Mouse (Mus musculus): ENCODE measurements at regions not wholly inside any gene's neighbourhood (a gene's known extent, or its start where the extent isn't known, plus 50 kb on each side); places are given as distances from the start of the nearest gene placed in this dataset.
A peak's percentile ranks its signal among the peaks of the same experiment; 100 is the strongest.

DNA sequence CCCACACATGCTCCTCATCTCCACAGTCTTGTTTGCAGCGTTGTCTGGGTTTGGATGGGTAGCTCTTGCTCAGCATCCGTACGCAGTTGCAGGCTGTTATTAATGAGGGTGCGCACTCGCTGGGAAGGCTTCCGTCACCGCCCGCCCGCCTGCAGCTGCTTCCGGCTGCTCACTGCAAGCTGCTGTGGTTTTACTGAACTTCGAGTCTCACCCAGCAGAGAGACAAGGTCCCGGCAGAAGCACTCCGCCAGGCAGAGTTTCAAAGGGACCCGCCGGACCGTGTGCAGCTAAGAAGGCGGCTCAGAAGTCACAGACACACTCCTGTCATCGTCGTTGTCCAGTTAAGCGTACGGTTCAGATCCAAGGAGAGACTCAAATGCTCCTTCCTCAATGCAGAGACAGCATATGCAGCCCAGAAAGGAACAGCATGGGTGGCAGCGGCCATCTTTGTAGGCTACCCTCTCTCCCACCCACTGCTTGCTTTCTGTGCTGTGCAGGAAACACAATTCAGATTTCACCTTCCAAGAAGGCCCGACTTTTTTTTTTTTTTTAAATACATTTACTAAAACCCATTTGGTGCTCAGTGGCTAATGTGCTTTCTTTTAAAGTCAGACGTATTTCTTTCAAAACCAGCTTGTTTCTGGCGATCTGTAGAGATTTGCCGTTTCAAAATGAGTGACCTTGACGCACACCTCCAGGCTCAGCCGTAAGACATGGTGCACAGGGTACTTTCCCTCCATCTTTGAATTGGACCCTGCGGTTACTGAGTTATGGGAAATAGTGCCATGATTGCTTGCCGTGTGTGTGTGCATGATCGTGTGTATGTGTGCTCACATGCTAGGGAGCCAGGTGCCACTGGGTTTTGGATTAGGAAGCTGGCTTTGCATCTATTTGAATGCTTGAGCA is 169.2 kb upstream of the Map3k1 start:
- DNase-seq (ENCODE audit: low spot score): no peak

DNA sequence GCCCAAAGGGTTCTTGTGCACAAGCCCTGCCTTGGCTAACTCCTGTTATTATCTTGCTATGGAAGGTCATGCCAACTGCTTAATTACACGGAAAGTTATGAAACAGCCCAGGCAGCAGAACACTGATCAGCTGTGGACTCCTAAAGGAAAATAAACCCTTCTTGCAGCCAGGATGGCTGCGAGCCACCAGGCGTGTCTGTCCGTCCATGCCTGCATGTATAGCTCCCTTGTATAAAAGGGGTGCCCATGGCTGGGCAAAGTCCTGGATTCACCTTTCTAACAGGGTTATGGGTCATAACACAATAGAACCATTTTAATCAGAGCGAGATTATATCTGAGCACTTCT is 169.9 kb upstream of the Map3k1 start:
- DNase-seq (ENCODE audit: low spot score): no peak

DNA sequence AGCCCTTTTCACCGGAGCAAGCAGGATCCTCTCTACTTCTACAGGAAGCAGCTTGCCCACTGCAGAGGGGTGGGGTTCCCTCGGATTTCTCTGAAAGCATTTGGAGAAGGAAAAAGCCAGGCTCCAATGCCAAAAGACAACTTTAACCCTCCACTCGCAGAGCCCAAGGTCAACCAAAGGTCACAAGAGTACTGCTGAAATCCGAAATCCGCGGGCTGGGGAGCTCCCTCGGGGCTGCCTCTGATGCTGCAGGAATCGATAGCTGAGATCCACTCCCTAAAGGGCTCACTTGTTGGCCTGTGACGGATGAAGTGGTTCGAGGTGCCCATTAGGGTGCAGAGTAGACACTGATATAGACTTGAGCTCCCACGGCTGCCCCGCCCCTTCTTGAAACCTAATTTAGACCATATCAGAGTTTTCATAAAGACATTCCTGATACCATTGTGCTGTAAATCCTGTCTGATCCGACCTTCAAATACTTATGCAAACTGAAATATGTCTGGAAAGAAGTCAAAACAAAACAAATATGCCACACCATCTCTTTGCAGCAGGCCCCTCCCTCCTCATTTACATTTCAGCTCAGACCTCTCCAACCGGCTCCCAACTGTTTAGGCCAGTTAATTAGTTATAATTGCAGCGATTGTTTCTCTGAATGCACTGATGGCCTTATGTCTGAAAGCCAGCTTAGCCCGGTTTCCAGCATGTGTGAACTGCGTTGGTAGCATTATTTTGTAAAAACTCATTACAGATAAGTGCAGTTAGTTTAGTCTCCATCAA is 170.8 kb upstream of the Map3k1 start:
- DNase-seq (ENCODE audit: low spot score): peak; percentile 50

DNA sequence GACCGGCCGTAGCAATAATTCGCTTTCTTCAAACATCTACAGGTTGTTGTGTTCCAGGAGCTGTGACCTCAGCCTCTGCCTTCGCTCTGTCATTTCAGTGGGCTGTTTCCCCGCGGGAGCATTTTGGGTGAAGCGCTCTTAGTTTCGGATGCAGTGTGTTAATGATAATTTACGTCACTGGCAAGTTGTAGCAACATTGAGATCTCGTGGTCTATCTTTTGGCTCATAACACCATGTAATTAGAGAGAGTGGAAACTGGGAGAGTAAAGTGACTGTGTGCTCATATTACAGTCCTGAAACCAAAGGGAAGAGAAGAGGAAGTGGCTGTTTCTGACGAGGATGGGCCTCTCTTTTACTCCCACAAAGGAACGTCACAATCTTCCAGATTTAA is 171.4 kb upstream of the Map3k1 start:
- no peak for DNase-seq (ENCODE audit: low spot score)

DNA sequence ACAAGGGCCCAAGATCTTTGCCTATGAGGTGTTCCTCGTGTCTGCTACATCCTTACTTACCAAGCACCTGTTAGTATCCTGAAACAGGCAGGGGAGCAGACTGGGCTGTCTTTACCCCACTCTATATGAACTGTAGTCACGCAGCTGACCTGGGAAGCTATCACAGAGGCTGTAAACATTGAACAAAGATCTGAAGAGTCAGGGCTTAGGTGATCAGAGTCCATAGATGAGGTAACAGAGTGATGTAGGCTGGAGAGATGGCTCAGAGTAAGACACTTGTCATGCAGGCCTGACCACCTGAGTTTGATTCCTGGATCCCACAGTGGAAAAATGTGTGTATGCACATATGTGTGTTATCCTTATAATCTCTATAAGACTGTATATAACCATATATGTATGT is 172.3 kb upstream of the Map3k1 start:
- no peak for DNase-seq (ENCODE audit: low spot score)

DNA sequence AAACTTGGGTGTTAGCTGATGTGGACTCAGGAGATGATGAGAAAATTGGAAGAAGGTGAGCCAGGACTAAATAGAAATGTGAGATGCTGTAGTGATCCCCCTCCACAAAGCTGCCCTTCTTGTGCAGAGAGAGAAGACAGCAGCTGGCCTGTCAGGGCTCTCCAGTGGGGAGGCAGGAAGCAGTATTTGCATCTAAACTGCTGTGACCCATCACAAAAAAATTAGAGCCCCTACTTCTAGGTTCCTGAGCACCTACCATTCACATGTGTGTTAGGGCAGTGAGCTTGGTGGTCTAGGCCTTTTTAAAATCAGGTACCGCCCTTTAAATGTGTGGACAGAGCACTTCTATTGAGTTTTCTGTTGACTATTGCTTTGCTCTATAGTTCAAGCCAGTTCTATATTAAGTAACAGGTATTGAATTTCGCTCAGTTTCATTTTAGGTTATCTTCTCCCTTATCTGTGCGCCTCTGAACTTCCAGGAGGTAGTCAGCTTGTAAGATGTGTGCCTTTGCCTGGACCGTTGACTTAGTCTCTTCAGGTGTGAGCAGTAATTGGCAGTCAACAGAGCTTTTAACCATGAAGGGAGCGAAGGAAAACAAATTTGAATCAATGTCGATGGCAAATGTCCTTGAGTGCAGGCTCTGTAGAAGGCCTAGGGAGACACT is 174.1 kb upstream of the Map3k1 start:
- DNase-seq (ENCODE audit: low spot score): no peak

DNA sequence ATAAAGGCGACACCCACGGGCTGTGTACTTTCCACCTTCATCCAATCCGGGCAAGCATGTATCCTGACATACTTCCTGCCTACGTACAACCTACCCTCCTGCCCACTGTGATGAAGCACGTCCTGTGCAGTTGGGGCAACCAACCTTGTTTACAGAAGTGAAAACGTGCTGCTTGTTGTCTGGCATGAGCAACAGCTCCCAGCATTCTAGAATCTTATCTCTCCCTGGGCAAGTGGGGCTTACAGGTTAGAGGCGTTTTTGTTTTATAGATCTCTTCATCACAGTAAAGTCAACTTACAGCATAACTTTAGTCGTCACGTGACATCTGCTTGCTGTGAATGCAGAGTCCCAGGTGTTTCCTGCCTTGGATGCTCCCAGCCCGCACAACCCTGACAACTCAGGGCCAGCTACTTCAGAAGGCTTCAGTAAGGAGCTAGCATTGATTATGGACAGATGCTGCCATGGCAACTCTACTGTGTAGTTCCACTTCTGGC is 175.3 kb upstream of the Map3k1 start:
- no peak for DNase-seq (ENCODE audit: low spot score)

DNA sequence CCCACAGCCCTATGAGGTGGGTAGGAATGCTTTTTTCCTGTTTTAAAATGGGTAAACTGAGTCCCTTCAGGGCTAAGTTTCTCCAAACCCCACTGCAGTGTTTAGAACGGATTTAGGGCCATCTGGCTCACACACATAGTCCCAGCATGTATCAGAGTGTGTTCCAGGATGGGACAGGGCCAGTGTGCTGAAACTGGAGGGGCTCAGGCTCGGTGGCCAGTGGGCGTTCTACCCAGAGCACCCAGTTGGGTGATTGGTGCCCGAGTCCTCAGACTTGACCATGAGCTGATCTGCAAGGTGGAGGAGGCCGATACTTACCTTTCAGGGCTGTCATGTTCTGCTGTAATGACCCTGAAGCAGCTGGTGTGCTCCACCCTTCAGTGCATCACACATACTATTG is 176.6 kb upstream of the Map3k1 start:
- DNase-seq (ENCODE audit: low spot score): no peak

DNA sequence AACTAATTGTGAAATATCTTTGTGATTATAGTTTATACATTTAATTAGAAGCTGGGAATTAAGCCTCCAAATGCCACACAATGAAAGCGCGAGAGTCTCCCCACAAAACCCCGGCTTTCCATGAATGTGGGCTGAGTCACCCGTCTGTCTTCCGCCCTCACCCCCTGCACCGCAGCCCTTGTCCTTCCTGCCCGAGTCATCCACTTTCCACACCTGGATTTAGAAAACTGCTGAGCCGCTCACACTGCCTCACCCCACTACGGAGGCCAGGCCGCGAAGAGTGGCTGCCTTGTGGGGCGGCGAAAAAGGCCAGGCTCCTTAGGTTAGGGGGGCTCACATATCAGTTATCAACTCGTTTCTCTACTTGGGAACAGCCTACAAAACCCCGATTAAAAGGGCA is 177.9 kb upstream of the Map3k1 start:
- no peak for DNase-seq (ENCODE audit: low spot score)

DNA sequence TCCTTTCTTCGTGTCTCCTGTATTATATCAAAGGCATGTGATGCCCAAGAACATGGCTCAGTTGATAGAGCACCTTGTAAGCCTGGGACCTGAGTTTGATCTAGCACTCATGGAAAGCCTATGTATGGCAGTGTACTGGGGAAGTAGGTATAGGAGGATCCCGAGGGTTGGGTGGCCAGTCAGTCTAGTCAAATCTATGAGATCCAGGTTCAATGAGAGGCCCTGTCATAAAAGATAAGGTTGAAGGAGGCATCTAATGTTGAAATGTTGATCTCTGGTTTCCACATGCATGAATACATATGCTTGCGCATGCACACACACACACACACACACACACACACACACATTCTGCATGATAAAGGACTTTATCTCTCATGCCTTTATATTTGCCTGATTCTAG is 178.6 kb upstream of the Map3k1 start:
- no peak for DNase-seq (ENCODE audit: low spot score)

DNA sequence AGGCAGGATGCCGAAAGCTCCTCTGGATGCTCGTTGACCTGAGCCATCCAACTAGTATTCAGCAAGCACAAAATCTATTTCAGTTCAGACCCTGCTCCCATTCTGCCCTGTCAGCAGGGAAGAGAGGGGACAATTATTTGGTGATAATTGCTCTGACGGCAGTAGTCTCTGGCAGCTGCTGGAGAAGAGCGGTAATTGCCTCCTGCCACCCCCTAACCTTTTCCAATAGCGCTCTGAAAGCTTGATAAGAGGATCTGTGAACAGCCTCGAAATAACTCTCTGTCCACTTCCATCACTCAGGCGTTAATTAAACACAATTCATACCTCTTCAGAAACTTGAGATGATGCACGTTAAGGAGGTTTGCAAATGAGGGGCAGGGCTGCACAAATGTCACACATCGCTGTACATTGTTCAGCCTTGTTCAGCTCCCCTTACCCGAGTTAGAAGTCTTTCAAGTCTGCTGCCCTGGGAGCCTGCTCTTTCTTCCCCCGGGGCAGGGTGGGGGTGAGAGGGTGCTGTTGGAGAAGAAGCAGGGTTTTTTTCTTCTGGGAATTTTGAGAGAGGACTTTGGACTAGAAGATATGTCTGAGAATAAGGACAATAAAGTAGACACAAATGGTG is 182.2 kb upstream of the Map3k1 start:
- DNase-seq (ENCODE audit: low spot score): peak; percentile 52

DNA sequence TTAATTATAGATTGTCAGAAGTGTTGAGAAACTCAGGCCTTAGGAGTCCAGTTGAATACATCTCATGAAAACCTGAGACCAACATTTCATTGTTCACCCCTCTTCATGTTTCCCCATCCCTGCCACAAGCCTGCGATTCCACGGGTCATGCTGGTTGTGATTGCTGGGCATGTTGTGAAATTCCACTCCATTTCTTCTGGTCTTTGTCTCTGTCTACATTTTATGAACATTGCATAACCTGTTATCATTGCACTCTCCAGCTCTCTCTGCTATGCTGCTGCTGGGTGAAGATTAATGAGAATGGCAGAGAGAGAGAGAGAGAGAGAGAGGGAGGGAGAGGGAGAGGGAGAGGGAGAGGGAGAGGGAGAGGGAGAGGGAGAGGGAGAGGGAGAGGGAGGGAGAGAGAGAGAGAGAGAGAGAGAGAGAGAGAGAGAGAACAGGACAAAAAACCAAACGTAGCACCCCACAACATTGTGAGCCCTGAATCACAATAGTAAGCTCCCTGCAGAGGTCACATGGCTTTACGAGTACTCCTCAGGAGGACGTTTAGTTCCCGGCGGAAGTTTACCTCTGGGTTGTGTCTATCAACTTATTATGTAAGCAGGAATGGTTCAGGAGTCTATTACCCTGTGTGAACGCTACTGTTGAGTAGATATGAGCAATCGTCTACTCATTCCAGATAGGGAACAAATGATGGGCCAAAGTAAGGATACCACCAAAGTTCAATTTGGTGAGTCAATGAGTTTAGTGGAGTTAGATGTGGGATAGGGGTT is 183.5 kb upstream of the Map3k1 start:
- no peak for DNase-seq (ENCODE audit: low spot score)

DNA sequence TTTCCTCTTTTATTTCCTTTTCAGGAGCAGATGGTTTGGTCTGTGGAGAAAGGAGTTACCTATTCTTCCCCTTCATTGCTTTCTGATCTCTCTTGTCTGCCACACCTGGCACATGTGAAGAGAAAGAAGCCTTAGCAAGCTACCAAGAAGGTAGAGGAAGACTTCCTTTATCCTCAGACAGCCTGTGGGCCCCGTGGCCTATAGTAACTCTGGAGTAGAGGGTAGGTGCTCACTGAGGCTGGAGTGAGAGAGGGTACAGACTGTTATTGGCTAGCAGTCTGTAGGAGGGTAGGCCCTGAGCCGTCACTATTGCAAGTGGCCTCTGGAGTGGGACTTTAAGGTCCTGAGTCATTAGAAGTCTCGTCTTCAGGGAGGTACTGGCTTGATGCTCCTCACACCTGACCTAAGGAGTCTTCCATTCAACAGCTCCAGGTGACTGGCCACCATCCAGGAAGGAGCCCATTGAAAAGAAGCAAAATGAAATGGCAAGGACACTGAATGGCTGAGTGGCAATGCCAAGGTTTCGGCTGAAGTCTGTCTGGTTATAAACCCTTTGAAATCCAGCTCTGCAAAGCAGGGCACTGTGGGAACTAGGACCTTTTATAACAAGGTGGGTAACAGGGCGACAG is 186.2 kb upstream of the Map3k1 start:
- DNase-seq (ENCODE audit: low spot score): no peak

DNA sequence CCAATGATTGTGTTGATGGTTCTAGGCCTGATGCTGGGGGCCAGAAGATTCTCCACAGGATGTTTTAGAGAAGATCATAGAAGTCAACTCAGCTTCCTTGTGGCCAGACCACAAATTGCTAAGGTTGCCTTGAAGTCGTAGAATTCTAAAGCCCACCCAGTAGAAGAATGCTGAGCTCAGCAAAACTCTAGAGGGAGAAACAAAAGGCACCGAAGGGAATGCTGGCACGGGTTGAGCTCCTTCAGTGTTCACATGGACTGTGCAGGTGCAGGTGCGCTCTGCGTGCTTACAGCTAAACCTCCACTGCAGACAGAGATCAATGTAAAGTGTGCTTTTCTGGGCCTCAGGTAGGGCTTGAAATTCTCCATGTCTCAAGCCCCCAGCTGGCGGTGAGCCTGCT is 186.9 kb upstream of the Map3k1 start:
- DNase-seq (ENCODE audit: low spot score): no peak

DNA sequence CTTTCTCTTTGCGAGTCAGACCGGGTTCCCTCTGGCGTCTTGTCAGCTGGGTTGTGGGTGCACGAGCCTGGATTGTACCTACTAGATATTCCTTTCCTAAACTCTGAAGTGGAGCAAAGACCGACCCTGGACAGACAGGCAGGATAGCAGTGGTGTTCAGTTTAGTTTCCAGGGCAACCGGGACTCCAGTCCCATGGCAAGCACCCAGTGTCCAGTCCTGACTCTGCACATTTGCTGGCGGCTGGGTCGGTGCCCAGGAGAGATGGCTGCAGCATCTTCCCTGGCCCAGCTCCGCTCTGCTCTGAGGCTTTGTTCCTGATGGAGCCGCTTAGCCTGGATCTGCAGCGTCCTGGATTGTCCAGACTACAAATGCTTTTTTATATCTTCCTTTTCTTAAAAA is 188.1 kb upstream of the Map3k1 start:
- DNase-seq (ENCODE audit: low spot score): no peak

DNA sequence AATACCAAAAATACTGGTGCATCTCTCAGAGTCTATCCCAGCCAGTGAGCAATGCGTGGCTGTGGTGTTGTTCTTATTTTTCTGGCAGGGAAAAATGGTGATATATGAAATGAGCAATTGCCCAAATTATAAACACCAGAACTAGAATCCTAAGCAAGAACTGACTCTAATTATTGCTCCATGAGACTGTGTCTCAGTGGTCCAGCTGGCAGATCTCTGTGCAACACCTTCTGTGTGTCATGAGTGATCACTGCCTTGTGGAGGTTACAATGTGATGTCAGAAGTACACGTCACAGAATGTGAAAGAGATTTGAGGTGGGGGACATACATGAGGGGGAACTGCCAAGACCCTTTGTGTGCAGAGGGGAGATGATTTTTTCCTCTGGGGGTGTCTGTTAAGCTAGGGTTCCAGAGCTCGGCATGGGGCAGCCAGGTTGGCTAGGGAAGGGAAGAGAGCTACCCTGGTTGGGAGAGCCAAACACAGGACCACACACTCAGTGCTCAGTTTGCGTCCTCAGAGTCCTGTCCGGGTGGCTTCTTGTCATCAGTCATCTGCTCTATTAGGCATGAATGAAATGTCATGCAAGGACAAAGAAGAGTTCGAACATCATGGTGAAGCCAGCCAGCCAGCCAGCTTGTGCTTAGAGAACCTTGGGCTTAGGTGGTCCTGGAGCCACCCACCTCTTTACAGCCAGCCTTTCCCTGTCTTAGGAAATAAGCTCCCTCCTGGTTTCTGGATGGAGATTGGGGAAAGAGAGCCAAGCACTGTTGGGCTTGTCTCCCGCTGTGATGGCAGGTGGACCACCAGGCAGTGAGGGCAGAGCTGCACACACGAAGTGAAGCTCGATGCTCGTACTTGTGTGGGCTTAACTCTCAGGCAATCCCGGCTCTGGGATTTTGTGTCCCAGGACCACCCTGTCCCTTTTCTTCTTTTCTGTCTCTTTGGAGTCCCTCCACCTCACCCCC is 189.5 kb upstream of the Map3k1 start:
- no peak for DNase-seq (ENCODE audit: low spot score)

DNA sequence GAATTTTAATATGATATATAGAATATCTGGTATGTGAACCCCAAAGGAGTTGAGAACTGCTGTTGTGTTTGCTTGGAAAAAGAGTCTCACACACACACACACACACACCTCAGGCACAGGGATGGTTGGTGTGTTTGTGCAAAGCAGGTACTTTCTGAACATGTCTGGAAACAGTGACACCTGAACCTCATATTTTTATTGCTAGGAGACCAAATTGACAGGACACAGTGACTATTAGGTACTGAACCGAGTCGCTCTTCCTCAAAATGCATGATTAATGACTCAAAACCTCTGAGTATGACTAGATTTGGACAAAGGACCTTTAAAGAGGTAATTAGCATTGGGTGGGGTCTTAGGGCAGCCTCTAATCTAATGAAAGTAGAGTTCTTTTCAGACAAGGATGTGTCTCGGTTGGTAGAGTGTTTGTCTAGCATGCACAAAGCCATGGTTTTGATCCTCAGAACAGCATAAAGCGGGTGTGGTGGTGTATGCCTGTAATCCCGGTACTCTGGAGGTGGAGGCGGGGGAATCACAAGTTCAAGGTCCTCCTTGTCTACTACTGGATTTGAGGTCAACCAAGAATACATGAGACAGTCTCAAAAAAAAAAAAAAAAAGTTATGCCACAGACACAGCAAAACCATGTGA is 191.0 kb upstream of the Map3k1 start:
- DNase-seq (ENCODE audit: low spot score): no peak

DNA sequence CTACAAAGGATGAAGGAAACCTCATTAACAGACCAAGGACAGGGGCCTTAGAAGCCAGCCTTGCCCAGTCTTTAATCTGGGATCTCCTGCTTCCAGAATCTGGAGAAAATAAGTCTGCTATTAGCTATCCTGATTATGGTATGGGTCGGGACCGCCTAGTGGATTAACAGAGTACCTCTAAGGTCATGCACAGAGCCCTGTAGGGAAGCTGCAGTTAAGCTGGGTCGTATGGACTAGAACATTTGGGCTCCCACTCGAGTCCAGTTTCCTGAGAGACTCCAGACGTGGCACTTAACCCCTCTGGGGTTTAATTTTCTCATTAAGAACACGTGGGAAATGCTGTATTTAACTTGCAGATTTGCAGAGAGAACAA is 191.5 kb upstream of the Map3k1 start:
- no peak for DNase-seq (ENCODE audit: low spot score)

DNA sequence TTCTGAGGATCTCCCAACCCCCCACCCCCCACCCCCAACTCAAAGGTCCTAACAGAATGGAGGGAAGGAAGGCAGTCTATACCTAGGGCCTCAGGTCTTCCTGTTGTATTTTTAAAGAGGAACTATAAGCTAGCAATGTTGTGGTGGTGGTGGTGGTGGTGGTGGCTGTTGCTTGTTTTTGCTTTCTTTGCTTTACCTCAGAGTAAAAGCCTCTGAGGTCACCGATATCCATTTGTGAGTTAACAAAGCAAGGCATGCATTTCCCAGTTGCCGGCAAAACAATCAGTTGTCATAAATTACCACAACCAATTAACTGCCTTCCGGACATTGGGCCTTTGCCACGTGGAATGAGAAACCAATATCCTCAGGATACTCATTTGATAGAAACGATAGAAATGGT is 191.9 kb upstream of the Map3k1 start:
- no peak for DNase-seq (ENCODE audit: low spot score)

Data from embryo, embryonic 10.5 days (tissue).